Mouse (Mus musculus) brown adipose tissue, adult 24 weeks (tissue): ENCODE measurements around the gene Trpm8. TPM values are rescaled to one million over a fixed set of nuclear protein-coding genes. Genes with fewer than 3 reads are reported as not detected.

Source experiments
- H3K27ac ChIP-seq: fragments of 200-500 bp; replicated peaks from 2 replicates; pipeline ENCODE4 v1.5.1; 2012; ENCODE audit warnings: low read depth, mild to moderate bottlenecking, low read length
- H3K4me1 ChIP-seq: fragments of 200-500 bp; 2 replicates; pipeline ENCODE4 v1.6.1; 2012; ENCODE audit warnings: low read length, mixed read lengths; ENCODE audit not compliant: control insufficient read depth, insufficient read depth, insufficient read length
- H3K4me3 ChIP-seq: fragments of 200-500 bp; 2 replicates; pipeline ENCODE4 v1.5.1; 2012; ENCODE audit warnings: low read depth, mild to moderate bottlenecking, low read length, moderate library complexity; ENCODE audit not compliant: insufficient read depth
- polyA plus RNA-seq: library from polyadenylated mRNA; stranded (reverse); fragments of >200 nt; gene quantifications from 2 replicates; pipeline ENCODE4 v1.2.4, GENCODE M21; 2012; ENCODE audit not compliant: missing spikeins, insufficient read depth, insufficient read length

Trpm8 gene
- polyA plus RNA-seq, 1 experiment: not detected

DNA sequence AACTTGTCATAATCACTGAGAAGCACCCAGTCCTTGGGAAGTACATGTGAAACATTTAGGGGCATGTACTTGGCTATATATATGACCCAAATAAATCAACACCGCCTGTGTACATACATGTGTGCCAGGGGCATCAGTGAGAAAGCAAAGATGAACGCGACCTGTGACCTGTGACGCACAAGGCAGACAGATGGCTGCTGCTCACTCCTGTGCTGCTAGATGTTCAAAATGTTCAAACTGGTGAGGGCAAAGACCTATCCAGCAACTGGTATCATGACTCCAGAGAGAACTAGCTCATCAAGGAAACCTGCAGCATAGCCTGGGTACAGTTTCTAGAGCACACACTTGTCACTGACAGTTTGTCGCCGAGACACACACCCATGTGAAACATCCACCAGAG is 10.0 kb upstream of the Trpm8 start:
- H3K27ac ChIP-seq: no peak overlapping the region
- H3K4me3 ChIP-seq: no peak overlapping the region
- no peaks in the 10 kb centered on the region for H3K4me1 ChIP-seq

DNA sequence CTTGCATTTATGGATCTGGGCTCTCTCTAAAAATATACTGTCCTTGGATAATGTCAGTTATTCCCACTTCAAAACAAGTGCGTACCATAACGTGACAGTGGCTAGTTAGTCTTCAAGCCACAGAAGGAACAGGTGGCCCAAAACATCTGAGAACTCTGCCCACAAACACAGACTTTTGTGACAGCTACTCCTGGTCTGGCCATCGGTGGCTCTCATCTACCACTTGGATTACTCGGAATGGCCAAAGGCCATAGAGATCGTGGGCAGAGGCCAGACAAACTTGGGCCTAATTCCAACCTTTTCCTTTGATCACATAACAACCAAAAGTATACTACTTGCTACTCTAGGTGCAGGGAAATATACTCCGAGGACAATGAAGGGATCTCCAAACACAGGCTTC is 9.4 kb upstream of the Trpm8 start:
- no peak overlapping the region for H3K27ac ChIP-seq
- H3K4me1 ChIP-seq: no peaks in the 10 kb centered on the region
- no peak overlapping the region for H3K4me3 ChIP-seq

DNA sequence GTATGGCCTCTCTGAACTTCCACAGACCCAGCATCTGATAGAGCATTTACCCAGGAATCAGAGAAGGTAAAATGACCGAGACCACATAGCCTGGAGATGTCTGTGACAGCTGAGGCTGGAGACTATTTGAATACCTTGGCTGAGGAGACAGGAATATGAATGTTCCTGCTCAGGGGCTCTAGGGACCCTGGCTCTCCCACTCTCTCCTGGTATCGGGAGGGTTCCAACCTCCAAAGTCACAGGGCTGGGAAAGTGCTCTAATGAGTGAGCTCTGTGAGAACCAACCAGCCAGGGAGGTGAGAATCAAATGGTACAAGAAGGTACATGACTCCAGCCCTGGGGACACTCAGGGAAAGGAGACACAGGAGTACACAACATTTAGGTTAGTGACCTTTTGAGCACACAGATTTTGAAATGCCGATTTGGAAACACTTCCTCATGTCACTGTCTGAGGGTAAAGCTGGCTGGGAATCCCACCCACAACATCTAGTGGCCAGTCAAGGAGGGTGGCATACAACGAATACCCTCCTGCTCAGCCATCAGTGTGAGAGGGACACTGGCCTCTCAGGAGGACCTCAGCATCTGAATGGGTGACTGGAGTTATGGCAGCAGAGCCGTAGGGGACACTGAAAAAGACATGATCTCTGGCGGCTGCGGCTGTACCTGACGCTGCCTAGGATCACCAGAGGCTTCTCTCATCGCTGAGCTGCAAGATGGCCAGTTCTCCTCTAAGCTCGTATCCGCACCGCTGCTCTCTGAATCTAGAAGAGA is 7.7 kb upstream of the Trpm8 start:
- H3K27ac ChIP-seq: no peak overlapping the region
- no peaks in the 10 kb centered on the region for H3K4me1 ChIP-seq
- no peak overlapping the region for H3K4me3 ChIP-seq

DNA sequence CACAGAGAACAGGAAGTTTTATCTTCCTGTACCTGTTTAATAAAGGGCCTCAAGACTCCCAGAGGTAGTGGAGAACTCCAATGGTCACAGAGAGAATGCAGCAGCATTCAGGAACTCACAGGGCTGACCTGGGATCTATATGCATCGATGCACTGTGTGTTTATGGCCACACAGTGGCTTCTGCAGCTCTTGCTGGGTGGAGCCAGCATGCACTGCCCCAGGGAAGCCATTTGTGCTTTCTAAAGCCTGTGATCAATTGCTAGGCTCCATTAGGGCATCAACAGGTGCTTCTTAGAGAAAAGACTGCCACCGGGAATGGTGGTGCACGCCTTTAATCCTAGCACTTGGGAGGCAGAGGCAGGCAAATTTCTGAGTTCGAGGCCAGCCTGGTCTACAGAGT is 4.6 kb upstream of the Trpm8 start:
- H3K4me1 ChIP-seq: peaks cover 6% of the 10 kb centered on the region; the same call in 1 of the 2 replicates
- H3K4me3 ChIP-seq: no peak overlapping the region
- H3K27ac ChIP-seq: no peak overlapping the region

DNA sequence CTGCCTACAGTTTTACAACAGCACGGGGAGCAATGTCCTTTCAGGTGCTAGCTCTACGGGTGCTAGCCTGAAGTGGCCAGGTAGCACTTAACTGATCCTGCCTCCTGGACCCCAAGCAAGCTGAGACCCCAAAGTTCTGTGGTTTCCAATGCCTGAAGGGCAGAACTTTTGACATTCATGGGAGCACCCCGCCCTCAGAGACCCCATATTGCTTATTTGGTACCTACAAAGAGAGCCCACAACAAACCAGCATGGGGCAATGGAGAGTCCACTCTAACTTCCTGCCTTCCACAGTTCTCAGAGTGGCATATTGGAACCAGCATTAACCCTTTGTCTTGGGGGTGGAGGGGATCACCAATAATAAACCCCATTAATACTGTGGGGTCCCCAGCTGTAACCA is 4.1 kb upstream of the Trpm8 start:
- Histone ChIP-seq H3K4me3 (no peak overlapping the region), H3K4me1 (peaks cover 9% of the 10 kb centered on the region; the same call in 1 of the 2 replicates), H3K27ac (no peak overlapping the region)

DNA sequence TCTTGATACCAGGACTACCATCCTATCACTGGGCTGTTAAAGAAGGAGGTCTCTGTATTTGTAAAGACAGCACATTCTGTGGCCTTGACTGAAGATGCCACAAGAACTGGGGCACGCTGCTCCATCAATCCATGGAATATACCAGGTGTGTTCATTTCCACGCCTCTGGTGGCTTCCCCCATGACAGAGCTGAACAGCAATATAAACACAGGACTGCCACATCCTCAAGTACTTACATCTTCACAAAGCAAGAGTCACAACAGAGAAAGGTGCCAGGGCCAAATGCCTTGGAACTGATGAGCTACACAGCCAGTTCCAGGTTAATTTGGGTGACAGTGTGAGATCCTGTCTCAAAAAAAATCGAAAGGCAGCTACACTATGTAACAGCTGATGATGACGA is 3.6 kb upstream of the Trpm8 start:
- peaks cover 9% of the 10 kb centered on the region; the same call in 1 of the 2 replicates for H3K4me1 ChIP-seq
- no peak overlapping the region for H3K27ac ChIP-seq
- H3K4me3 ChIP-seq: no peak overlapping the region

DNA sequence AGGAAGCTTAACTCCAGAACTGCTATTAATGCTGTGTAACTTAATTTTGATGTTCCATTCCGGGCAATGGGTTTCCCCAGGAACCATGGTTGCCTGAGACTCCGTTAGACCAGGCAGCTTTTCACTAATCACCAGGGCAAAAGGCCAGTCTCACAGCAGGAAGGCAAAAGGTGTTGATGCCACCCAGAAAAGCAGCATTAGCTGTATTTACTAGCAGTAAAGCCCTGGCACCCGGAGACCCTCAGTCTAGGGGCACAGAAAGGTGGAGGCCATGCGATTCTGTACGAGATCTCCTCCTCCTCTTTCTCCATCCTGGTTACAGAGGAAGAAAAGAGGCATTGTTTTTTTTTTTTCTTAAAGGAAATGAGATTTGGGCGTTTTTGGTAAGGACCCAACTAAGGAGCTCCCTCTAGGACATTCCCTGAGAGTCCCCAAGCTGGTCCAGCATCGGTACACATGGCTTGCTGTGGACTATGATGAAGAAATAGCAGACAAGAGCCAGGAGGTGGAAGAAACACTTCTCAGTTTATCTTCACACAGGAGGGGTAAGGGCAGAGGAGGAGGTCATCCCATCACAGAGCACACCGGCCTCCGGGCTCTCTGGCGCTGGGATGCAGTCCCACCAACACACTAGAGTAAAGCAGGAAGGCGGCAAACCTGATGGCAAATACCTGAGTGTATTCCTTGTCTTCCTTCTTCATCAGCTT is 2.9 kb upstream of the Trpm8 start:
- Histone ChIP-seq H3K4me1 (peaks cover 9% of the 10 kb centered on the region; the same call in 1 of the 2 replicates), H3K4me3 (no peak overlapping the region), H3K27ac (no peak overlapping the region)

DNA sequence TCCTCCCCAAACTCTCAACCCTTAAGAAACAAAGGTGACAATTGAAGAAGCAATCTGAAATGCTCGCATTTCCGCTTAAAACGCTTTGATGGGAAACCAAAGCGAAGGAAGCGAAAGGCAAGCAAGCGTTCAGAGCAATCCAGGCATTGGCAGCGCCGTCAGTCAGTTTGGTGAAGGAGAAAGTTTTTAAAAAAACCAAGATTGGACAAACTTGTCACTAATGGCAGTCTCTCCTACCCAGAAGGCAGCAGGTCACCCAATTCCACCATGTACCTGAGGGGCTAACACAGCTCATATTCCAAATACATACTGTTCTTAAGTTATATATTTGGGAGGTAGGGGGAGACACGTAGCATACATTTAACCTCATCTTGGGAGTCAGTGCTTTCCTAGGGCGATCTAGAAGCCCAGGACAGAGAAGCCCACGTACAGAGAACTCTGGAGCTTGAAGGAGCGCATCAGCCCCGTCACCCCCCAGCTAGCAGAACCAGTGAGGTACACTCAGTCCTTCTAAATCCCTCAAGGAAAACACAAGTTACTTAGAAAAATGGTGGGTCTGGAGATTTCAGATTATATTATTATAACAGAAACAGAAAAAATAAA is 2.3 kb upstream of the Trpm8 start:
- H3K4me1 ChIP-seq: peaks cover 9% of the 10 kb centered on the region; the same call in 1 of the 2 replicates
- no peak overlapping the region for H3K4me3 ChIP-seq
- no peak overlapping the region for H3K27ac ChIP-seq

DNA sequence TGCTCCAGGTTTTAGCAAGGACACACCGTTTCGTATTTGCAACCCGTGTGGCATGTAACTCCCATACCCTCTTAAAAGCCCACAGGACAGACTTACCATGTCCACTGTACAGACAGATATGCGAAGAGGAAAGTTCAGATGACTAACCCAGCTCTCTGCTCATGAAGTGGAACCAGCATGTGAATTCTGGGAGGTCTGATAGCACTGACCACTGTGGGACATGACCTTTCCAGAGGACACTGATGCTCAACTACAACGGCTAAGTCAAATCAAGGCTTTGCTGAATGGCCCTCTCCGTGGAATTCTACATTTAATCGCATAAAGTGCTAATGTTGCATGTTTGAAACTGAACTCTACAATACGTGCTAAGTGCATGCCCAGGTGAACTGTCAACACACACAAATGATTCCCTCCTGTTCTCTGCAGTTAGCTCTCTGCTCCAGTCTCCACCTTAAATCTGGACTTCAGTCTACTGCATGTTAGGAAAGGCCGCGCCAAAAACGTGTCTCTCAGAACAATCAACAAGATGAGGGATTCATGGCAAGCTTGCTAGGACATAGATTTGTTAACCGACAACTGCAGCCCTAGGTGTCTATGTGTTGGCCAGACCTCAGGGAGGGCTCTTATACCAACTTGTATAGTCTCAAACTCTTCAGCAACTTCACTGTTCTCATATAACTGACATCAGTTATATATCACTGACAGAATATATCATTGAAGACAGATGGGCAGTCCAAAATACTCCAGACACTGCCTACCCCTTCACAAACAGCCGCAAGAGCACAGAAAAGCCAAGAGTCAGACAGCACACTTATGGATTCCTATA is 1.6 kb upstream of the Trpm8 start:
- H3K4me3 ChIP-seq: peak overlapping the region; percentile 61

DNA sequence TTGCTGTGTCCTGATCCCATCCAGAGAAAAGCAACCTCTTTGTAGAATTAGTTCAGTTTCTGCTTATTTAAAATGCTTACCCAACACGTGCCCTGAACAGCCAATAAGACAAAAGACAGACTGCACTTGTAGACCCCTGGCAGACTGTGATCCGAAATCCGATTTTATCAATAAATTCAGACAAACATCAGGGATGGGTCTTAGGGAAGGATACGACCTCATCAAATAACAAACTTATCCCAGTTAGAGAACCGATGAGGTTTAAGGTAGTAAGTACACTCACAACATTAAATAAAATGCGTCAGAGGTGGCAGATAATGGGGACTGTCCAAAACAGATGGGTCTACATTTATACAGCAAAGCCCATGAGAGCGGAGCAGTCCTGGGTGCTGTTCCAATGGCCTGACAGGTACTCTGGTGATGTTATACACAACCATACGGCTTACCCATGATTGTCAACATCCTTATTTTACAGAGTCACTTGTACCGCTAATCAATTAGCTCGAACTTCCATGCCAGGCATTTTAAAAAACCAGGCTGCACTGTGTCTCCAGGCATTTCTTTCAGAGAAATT is 850 bp upstream of the Trpm8 start:
- Histone ChIP-seq H3K4me1 (peaks cover 9% of the 10 kb centered on the region; the same call in 1 of the 2 replicates), H3K27ac (peak overlapping the region; percentile 14; the same call in 1 of the 2 replicates), H3K4me3 (peak overlapping the region; percentile 61)

More for the DNA sequence above, 1.6 kb upstream of the Trpm8 start:
- H3K27ac ChIP-seq: no peak overlapping the region
- peaks cover 9% of the 10 kb centered on the region; the same call in 1 of the 2 replicates for H3K4me1 ChIP-seq

DNA sequence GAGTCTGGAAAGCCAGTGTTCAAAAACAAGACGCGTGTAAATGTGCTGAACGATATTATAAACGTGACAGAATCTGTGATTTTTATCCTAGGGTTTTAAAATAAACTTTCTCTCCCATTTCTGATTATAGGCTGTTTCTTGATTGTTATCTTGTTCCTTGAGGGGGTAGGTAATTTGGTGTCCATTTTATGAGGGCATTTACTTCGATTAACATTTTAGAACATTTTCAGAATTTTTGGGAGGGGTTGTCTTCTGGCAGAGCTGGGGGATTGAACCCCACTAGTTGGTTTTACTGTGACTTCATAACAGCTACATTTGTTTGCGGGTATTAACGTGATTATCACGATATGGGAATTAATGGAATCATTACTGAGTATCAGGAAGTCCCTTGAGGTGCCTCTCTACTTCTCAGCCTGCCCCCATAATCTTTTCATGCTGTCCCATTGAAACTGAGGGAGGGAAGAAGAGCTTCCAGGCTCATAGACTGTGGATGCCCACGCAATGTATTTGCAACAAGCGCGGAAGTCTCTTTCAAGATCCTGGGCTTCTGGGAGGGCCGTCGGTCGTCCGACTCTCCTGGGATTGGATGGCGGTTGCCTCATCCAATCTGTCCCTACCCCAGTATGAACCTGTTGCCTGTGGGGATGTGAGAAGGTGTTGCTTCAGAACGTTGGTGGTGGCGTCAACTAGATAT is 504 bp downstream of the Trpm8 start:
- Histone ChIP-seq H3K4me1 (peaks cover 9% of the 10 kb centered on the region; the same call in 1 of the 2 replicates), H3K27ac (0 out of 2 replicates have a peak overlapping the region, but pooled peaks have one; percentile 4), H3K4me3 (peak overlapping the region; percentile 61)

DNA sequence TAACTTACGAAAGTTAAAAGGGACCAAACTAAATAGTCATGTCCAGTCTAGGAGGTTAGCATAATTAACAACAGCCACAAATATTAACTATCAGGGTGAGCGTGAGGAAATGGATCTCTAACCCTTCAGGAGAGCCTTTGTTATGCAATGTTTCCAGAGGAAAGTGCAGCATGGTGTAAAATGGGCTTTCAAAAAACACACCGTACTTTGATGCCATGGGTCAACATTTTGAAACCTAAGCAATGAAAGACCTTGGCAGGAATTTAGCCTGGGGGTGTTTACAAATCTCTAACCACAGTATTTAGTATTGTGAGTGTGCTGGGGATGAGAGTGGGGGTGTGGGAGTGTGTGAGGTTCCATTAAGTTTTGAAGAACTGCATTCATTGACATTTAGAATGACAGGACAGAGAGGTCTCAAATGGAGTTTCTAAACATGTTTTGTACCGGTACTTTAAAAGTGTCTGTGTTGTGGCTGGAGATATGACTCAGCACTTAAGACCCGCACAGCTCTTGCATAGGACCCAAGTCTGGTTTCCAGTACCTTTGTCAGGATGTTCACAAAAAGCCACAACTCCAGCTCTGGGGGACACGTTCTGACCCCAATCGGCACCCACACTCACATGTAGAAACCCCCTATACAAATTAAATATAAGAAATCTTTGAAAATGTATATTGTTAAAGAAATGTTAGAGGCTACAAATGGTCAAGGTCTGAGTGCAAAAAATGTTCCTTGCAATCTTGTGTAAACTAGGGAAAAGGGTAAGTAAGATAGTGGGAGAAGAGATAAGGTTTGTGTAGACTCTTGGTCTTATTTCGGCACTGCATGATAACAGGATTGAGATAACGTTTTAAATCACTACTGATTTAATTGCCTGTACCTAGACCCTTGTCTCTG is 1.9 kb downstream of the Trpm8 start:
- Histone ChIP-seq H3K4me3 (no peak overlapping the region), H3K4me1 (peaks cover 9% of the 10 kb centered on the region; the same call in 1 of the 2 replicates), H3K27ac (no peak overlapping the region)

DNA sequence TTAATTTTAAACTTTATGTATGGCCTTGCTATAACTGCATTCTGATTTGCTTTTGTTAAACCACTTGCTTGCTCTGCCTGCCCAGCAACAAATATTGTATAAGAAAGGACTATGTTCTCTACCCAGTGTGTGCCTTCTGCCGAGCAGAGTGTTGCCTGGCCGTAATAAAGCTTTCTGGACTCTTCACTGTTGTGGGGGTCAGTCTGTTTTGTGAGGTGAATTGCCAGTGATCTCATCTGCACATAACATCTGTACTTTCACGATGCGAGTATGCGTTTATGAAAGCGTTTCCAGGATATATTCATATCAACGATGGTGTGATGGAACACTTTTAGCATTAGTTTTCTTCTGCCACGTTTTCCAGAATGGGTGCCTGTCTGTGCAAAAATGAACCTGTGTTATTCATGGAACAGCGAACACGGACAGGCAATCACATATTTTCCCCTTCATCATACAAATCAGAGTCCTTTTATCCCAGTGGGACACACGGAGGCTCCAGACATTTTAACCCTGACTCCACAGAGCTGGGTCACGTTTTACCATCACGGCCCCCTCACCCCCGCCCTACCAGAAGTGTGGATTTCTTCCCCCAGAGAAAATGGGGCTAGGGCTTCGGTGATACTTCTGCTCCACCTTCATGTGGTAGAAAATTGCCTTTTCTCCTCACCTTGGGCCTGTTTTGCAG is 2.7 kb downstream of the Trpm8 start:
- Histone ChIP-seq H3K4me1 (peaks cover 9% of the 10 kb centered on the region; the same call in 1 of the 2 replicates), H3K4me3 (no peak overlapping the region), H3K27ac (no peak overlapping the region)
